Mouse (Mus musculus): ENCODE data around the gene Hivep2. TPM values are rescaled to one million over a fixed set of nuclear protein-coding genes. Genes with fewer than 3 reads are reported as not detected.
A peak's percentile ranks its signal among the peaks of the same experiment; 100 is the strongest.

The Hivep2 gene
- polyA plus RNA-seq, 1 experiment from 2014 or later: 5.6 TPM

DNA sequence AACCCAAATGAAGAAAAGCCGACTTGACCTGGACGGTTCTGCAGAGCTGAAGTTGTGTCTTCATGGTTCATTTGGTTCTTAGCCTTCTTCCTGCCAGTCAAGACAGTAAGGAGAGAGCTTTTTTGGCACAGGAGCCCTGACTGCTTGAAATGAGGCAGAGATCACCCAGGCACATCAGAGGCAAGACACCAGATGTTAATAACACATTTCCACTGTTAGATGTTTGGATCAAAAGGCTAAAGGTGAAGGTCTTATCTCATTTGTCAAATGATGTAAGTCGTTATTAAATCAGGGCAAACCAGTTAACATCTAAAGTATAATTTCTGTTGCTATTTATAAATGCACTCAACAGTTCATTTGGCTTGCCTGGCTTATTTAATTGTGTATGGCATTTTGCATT lies 22.2 kb upstream of the Hivep2 start:
- no peaks in the 10 kb centered on the region for H3K4me1 ChIP-seq (ENCODE audit: control insufficient read depth, insufficient read depth, low read length)
- H3K27me3 ChIP-seq (ENCODE audit: control insufficient read depth, insufficient read depth, low read length): no peaks in the 10 kb centered on the region
- H3K9me3 ChIP-seq (replicated peaks; ENCODE audit: control insufficient read depth, low read length): no peaks in the 10 kb centered on the region
- H3K9ac ChIP-seq (ENCODE audit: low read length): no peak overlapping the region
- H3K4me3 ChIP-seq (replicated peaks; ENCODE audit: low read length): no peak overlapping the region
- H3K27ac ChIP-seq (ENCODE audit: low read length): no peak overlapping the region
- no peak overlapping the region for H3K4me2 ChIP-seq (ENCODE audit: low read depth, low read length)
- no peaks in the 10 kb centered on the region for H3K36me3 ChIP-seq (ENCODE audit: control insufficient read depth, insufficient read depth, low read length)
- no peak for ATAC-seq (ENCODE audit: insufficient read depth, low FRiP score)
- 38% methylated on average over 3 of the region's 3 CpGs for WGBS

- Histone ChIP-seq H3K4me2 (ENCODE audit: low read depth, low read length) (no peak overlapping the region), H3K4me3 (replicated peaks; ENCODE audit: low read length) (no peak overlapping the region), H3K9me3 (replicated peaks; ENCODE audit: control insufficient read depth, low read length) (no peaks in the 10 kb centered on the region), H3K27ac (ENCODE audit: low read length) (no peak overlapping the region), H3K4me1 (ENCODE audit: control insufficient read depth, insufficient read depth, low read length) (no peaks in the 10 kb centered on the region), H3K27me3 (ENCODE audit: control insufficient read depth, insufficient read depth, low read length) (no peaks in the 10 kb centered on the region), H3K9ac (ENCODE audit: low read length) (no peak overlapping the region), H3K36me3 (ENCODE audit: control insufficient read depth, insufficient read depth, low read length) (no peaks in the 10 kb centered on the region)
- WGBS: 64% methylated on average over 7 of the region's 7 CpGs
- no peak for ATAC-seq (ENCODE audit: insufficient read depth, low FRiP score)
These were observed 19.4 kb upstream of the Hivep2 start for GRCm38 (mm10) chr10:13946498-13946897.

GRCm38 (mm10) chr10:13962965-13963364 lies 2.9 kb upstream of the Hivep2 start:
- H3K36me3 ChIP-seq (ENCODE audit: control insufficient read depth, insufficient read depth, low read length): no peaks in the 10 kb centered on the region
- no peak for ATAC-seq (ENCODE audit: insufficient read depth, low FRiP score)
- 72% methylated on average over 2 of the region's 2 CpGs for WGBS

GRCm38 (mm10) chr10:13963908-13964500 lies 1.9 kb upstream of the Hivep2 start:
- H3K9ac ChIP-seq (ENCODE audit: low read length): peak overlapping the region; percentile 92
- peak overlapping the region; percentile 98; the same call in 1 of the 2 replicates for H3K27ac ChIP-seq (ENCODE audit: low read length)
- H3K27me3 ChIP-seq (ENCODE audit: control insufficient read depth, insufficient read depth, low read length): no peaks in the 10 kb centered on the region
- no peaks in the 10 kb centered on the region for H3K36me3 ChIP-seq (ENCODE audit: control insufficient read depth, insufficient read depth, low read length)
- H3K4me3 ChIP-seq (replicated peaks; ENCODE audit: low read length): peak overlapping the region; percentile 89
- H3K4me1 ChIP-seq (ENCODE audit: control insufficient read depth, insufficient read depth, low read length): 0 out of 2 replicates have a peak, but pooled peaks cover 2% of the 10 kb centered on the region
- no peaks in the 10 kb centered on the region for H3K9me3 ChIP-seq (replicated peaks; ENCODE audit: control insufficient read depth, low read length)
- WGBS: 18% methylated on average over 8 of the region's 8 CpGs
- ATAC-seq (ENCODE audit: insufficient read depth, low FRiP score): no peak
- H3K4me2 ChIP-seq (ENCODE audit: low read depth, low read length): peak overlapping the region; percentile 94

More at GRCm38 (mm10) chr10:13962965-13963364, 2.9 kb upstream of the Hivep2 start:
- no peak overlapping the region for H3K4me3 ChIP-seq (replicated peaks; ENCODE audit: low read length)
- H3K9me3 ChIP-seq (replicated peaks; ENCODE audit: control insufficient read depth, low read length): no peaks in the 10 kb centered on the region
- no peaks in the 10 kb centered on the region for H3K4me1 ChIP-seq (ENCODE audit: control insufficient read depth, insufficient read depth, low read length)
- H3K27ac ChIP-seq (ENCODE audit: low read length): no peak overlapping the region
- no peak overlapping the region for H3K9ac ChIP-seq (ENCODE audit: low read length)
- no peak overlapping the region for H3K4me2 ChIP-seq (ENCODE audit: low read depth, low read length)
- H3K27me3 ChIP-seq (ENCODE audit: control insufficient read depth, insufficient read depth, low read length): no peaks in the 10 kb centered on the region

GRCm38 (mm10) chr10:13964501-13965281 lies 1.2 kb upstream of the Hivep2 start:
- H3K27ac ChIP-seq (ENCODE audit: low read length): peak overlapping the region; percentile 98
- 0 out of 2 replicates have a peak, but pooled peaks cover 2% of the 10 kb centered on the region for H3K4me1 ChIP-seq (ENCODE audit: control insufficient read depth, insufficient read depth, low read length)
- H3K9ac ChIP-seq (ENCODE audit: low read length): peak overlapping the region; percentile 92
- peak; percentile 48 for ATAC-seq (ENCODE audit: insufficient read depth, low FRiP score)
- H3K36me3 ChIP-seq (ENCODE audit: control insufficient read depth, insufficient read depth, low read length): no peaks in the 10 kb centered on the region
- peak overlapping the region; percentile 94 for H3K4me2 ChIP-seq (ENCODE audit: low read depth, low read length)
- under 1% methylated on average over 65 of the region's 65 CpGs for WGBS
- H3K9me3 ChIP-seq (replicated peaks; ENCODE audit: control insufficient read depth, low read length): no peaks in the 10 kb centered on the region
- peak overlapping the region; percentile 89 for H3K4me3 ChIP-seq (replicated peaks; ENCODE audit: low read length)
- H3K27me3 ChIP-seq (ENCODE audit: control insufficient read depth, insufficient read depth, low read length): no peaks in the 10 kb centered on the region

DNA sequence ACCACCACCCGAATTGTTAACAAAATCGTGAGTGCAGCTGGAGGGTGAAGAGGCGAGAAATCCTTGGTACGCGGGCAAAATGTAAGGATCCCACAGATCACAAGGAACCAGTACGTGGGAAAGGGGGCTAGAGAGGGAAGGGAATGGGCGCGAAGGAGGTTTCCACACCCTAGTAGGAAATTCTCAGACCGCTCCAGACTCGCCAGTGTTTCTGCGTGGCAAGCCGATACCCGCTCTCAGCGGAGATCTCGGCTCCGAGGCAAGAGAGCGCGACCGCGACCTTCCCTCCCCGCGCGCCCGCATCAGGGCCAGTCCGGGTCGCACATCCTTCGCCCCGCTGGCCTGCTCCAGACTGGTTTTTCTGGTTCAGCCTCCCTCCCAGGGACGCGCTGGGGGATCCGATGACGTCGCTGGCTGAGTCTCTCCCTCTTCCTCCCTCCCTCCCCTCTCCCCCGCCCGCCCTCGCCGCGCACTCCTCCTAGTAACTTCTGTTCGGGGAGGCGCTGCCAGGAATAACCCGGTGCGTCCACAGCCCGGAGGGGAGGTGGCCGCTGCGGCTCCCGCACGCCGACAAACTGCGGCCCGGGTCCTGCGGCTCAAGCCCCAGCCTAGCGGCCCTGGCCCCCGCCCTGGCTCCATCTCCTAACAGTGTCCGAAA lies 430 bp upstream of the Hivep2 start:
- under 1% methylated on average over 52 of the region's 54 CpGs for WGBS
- Histone ChIP-seq H3K4me1 (ENCODE audit: control insufficient read depth, insufficient read depth, low read length) (0 out of 2 replicates have a peak, but pooled peaks cover 2% of the 10 kb centered on the region), H3K9me3 (replicated peaks; ENCODE audit: control insufficient read depth, low read length) (no peaks in the 10 kb centered on the region), H3K4me2 (ENCODE audit: low read depth, low read length) (peak overlapping the region; percentile 94), H3K36me3 (ENCODE audit: control insufficient read depth, insufficient read depth, low read length) (no peaks in the 10 kb centered on the region), H3K27me3 (ENCODE audit: control insufficient read depth, insufficient read depth, low read length) (no peaks in the 10 kb centered on the region), H3K9ac (ENCODE audit: low read length) (peak overlapping the region; percentile 92), H3K4me3 (replicated peaks; ENCODE audit: low read length) (peak overlapping the region; percentile 89), H3K27ac (ENCODE audit: low read length) (peak overlapping the region; percentile 98)
- ATAC-seq (ENCODE audit: insufficient read depth, low FRiP score): peak; percentile 89

GRCm38 (mm10) chr10:13966830-13967450 lies 1.1 kb downstream of the Hivep2 start:
- Histone ChIP-seq H3K36me3 (ENCODE audit: control insufficient read depth, insufficient read depth, low read length) (no peaks in the 10 kb centered on the region), H3K4me1 (ENCODE audit: control insufficient read depth, insufficient read depth, low read length) (0 out of 2 replicates have a peak, but pooled peaks cover 2% of the 10 kb centered on the region), H3K27ac (ENCODE audit: low read length) (peak overlapping the region; percentile 98), H3K9me3 (replicated peaks; ENCODE audit: control insufficient read depth, low read length) (no peaks in the 10 kb centered on the region), H3K9ac (ENCODE audit: low read length) (peak overlapping the region; percentile 92), H3K27me3 (ENCODE audit: control insufficient read depth, insufficient read depth, low read length) (no peaks in the 10 kb centered on the region), H3K4me3 (replicated peaks; ENCODE audit: low read length) (peak overlapping the region; percentile 89), H3K4me2 (ENCODE audit: low read depth, low read length) (peak overlapping the region; percentile 94)
- WGBS: under 1% methylated on average over 63 of the region's 66 CpGs
- peak; percentile 35; the same call in 1 of the 2 replicates for ATAC-seq (ENCODE audit: insufficient read depth, low FRiP score)

DNA sequence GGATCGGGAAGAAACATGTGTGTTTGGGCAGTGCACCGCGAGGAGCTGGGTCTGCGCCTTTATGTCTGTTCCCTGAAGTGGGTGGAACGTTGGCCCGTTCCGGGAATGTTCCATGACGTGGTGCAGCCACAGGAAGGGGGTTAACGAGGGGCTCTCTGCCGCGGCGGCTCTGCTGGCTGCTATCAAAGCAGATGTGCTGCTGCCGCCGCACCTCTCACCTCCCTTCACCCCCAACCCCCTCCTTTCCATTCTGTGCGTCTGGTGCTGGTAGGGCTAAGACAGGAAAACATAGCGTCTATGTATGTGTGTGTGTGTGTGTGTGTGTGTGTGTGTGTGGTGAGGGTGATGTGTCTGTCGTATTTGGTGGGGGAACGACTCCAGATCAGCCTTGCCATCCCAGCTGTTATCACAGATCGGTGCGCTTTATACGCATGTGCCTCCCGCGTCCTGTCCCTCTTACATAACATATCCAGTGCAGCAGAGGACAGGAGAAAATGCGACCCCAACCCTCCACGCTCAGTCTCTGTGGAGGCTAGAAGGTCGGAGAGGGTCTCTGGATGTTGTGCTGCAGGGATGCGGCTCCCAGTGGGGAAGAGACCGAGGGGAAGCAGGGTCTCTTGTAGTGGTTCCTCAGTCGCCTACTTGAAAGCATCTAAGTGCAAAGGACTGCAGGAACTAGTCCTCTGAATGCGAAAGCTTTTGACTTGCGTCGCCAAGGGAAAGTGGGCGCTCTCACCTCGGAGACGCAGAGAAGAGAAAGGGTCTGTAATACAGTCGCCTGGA lies 1.8 kb downstream of the Hivep2 start:
- Histone ChIP-seq H3K27me3 (ENCODE audit: control insufficient read depth, insufficient read depth, low read length) (no peaks in the 10 kb centered on the region), H3K27ac (ENCODE audit: low read length) (peak overlapping the region; percentile 98), H3K36me3 (ENCODE audit: control insufficient read depth, insufficient read depth, low read length) (no peaks in the 10 kb centered on the region), H3K4me1 (ENCODE audit: control insufficient read depth, insufficient read depth, low read length) (0 out of 2 replicates have a peak, but pooled peaks cover 2% of the 10 kb centered on the region), H3K9ac (ENCODE audit: low read length) (peak overlapping the region; percentile 92), H3K9me3 (replicated peaks; ENCODE audit: control insufficient read depth, low read length) (no peaks in the 10 kb centered on the region), H3K4me2 (ENCODE audit: low read depth, low read length) (peak overlapping the region; percentile 94), H3K4me3 (replicated peaks; ENCODE audit: low read length) (peak overlapping the region; percentile 89)
- ATAC-seq (ENCODE audit: insufficient read depth, low FRiP score): peak; percentile 48
- WGBS: under 1% methylated on average over 36 of the region's 36 CpGs

Data from stomach, embryonic 16.5 days (tissue).